Comparison of ENCODE assay signal across 28 mouse cellular contexts in the genomic region with DNA sequence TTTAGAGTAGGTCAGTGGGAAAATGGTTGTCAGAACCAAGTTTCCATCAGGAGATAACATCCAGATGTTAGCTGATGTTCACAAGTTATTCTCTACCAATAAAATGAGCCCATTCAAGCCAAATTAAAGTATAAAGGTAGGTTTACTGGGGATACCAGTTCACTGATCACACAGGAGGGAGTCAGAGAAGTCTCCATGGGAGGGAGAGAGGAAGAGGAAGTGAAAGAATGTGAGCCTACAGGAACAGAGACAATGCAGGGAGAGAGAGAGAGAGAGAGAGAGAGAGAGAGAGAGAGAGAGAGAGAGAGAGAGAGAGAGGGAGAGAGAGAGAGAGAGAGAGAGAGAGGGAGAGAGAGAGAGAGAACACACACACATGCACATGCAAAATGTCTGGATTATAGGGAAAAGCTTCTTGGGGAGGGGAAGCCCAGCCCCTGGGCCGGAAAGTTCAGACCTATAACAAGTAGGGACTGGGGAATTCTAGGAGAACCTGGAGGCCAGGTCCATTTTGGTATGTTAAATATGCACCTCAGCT. TPM values are rescaled to one million over a fixed set of nuclear protein-coding genes. Genes with fewer than 3 reads are reported as not detected.
DNase-seq lines count a peak whose midpoint lies in the region; ATAC-seq and TF ChIP-seq lines count a peak whose summit lies in the region.
"Had no signal": no experiment of that assay in that cellular context is flagged by ENCODE, and none has a peak within 500 bp of the region (broad histone marks: within the 10 kb centered on the region; RNA-seq: fewer than 3 reads in every experiment).

No protein-coding gene starts in this region.

- no peak overlapping the region for H3K9ac ChIP-seq in liver, postnatal 0 days (replicated peaks)
- H3K9ac ChIP-seq in liver, embryonic 11.5 days (ENCODE audit: low read depth, low read length), result no peak overlapping the region
- no peak overlapping the region for H3K9ac ChIP-seq in intestine, embryonic 16.5 days (ENCODE audit: low read depth, low read length)
- H3K9ac ChIP-seq in hindbrain, embryonic 16.5 days (ENCODE audit: low read depth, low read length), result no peak overlapping the region
- H3K9ac ChIP-seq: embryonic facial prominence, embryonic 12.5 days; forebrain, embryonic 13.5 days; forebrain, embryonic 15.5 days; forebrain, postnatal 0 days had no signal

- TF ChIP-seq EP300 in liver, postnatal 0 days (IDR thresholded peaks at IDR 0.05; ENCODE audit: low read depth), result no peak

- no peaks in the 10 kb centered on the region for H3K36me3 ChIP-seq in liver, postnatal 0 days (replicated peaks; ENCODE audit: insufficient read depth, low read length)
- no peaks in the 10 kb centered on the region for H3K36me3 ChIP-seq in liver, embryonic 11.5 days (ENCODE audit: control insufficient read depth, insufficient read depth, low read length)
- H3K36me3 ChIP-seq in macrophage (ENCODE audit: inconsistent target), result no peaks in the 10 kb centered on the region
- H3K36me3 ChIP-seq in intestine, embryonic 16.5 days (ENCODE audit: control insufficient read depth, insufficient read depth, low read length), result no peaks in the 10 kb centered on the region
- H3K36me3 ChIP-seq in hindbrain, embryonic 16.5 days (ENCODE audit: control insufficient read depth, insufficient read depth, low read length), result no peaks in the 10 kb centered on the region
- H3K36me3 ChIP-seq: embryonic facial prominence, embryonic 10.5 days; embryonic facial prominence, embryonic 12.5 days; forebrain, embryonic 15.5 days; G1E had no signal

- no peaks in the 10 kb centered on the region for H3K27me3 ChIP-seq in liver, postnatal 0 days (ENCODE audit: insufficient read depth, low read length)
- no peaks in the 10 kb centered on the region for H3K27me3 ChIP-seq in liver, embryonic 11.5 days (replicated peaks; ENCODE audit: control insufficient read depth, insufficient read depth, low read length)
- no peaks in the 10 kb centered on the region for H3K27me3 ChIP-seq in intestine, embryonic 16.5 days (replicated peaks; ENCODE audit: control insufficient read depth, insufficient read depth, low read length)
- no peaks in the 10 kb centered on the region; the same call in 1 of the 2 replicates for H3K27me3 ChIP-seq in hindbrain, embryonic 16.5 days (replicated peaks; ENCODE audit: control insufficient read depth, insufficient read depth, low read length)
- H3K27me3 ChIP-seq: CH12.LX; embryonic facial prominence, embryonic 12.5 days; forebrain, embryonic 13.5 days; forebrain, embryonic 15.5 days had no signal

- H3K4me2 ChIP-seq in liver, postnatal 0 days (ENCODE audit: low read depth, low read length), result no peak overlapping the region
- no peak overlapping the region for H3K4me2 ChIP-seq in liver, embryonic 11.5 days
- H3K4me2 ChIP-seq in intestine, embryonic 16.5 days (ENCODE audit: low read depth, low read length), result no peak overlapping the region
- H3K4me2 ChIP-seq in hindbrain, embryonic 16.5 days (ENCODE audit: low read length), result no peak overlapping the region
- H3K4me2 ChIP-seq: embryonic facial prominence, embryonic 12.5 days; forebrain, embryonic 13.5 days; forebrain, embryonic 15.5 days had no signal

- WGBS in liver, postnatal 0 days (ENCODE audit: insufficient replicate concordance), result 61% methylated on average over 1 of the region's 1 CpGs
- 76% methylated on average over 1 of the region's 1 CpGs for WGBS in liver, embryonic 11.5 days
- 86% methylated on average over 1 of the region's 1 CpGs for WGBS in macrophage (ENCODE audit: missing documents)
- 67% methylated on average over 1 of the region's 1 CpGs for WGBS in intestine, embryonic 16.5 days
- WGBS in hindbrain, embryonic 16.5 days, result 64% methylated on average over 1 of the region's 1 CpGs

- no peaks in the 10 kb centered on the region for H3K79me2 ChIP-seq in macrophage (ENCODE audit: inconsistent target)

- ATAC-seq in liver, postnatal 0 days, result no peak
- no peak for ATAC-seq in liver, embryonic 11.5 days (replicated peaks; ENCODE audit: low FRiP score)
- ATAC-seq in common myeloid progenitor, adult 5-6 weeks (replicated peaks; ENCODE audit: low read depth, poor library complexity, severe bottlenecking), result peak; percentile 57
- peak; percentile 76 for ATAC-seq in megakaryocyte progenitor cell, adult 5-6 weeks (replicated peaks; ENCODE audit: poor library complexity)
- ATAC-seq in intestine, embryonic 16.5 days, result no peak
- no peak for ATAC-seq in hindbrain, embryonic 16.5 days
- ATAC-seq: CD4-positive, CD25-positive, alpha-beta regulatory T cell, adult 4 months; forebrain, embryonic 13.5 days; forebrain, embryonic 15.5 days; forebrain, postnatal 0 days had no signal

- peak overlapping the region; percentile 34; the same call in 1 of the 2 replicates for H3K27ac ChIP-seq in liver, postnatal 0 days (ENCODE audit: low read depth)
- H3K27ac ChIP-seq in liver, embryonic 11.5 days (ENCODE audit: low read depth, low read length), result no peak overlapping the region
- peak overlapping the region; percentile 83 for H3K27ac ChIP-seq in macrophage
- no peak overlapping the region for H3K27ac ChIP-seq in intestine, embryonic 16.5 days (ENCODE audit: low read length)
- no peak overlapping the region for H3K27ac ChIP-seq in hindbrain, embryonic 16.5 days (ENCODE audit: low read depth, low read length)
- H3K27ac ChIP-seq: embryonic facial prominence, embryonic 10.5 days; embryonic facial prominence, embryonic 12.5 days; forebrain, embryonic 13.5 days; forebrain, embryonic 15.5 days had no signal

- no peaks in the 10 kb centered on the region for H3K9me3 ChIP-seq in liver, postnatal 0 days (ENCODE audit: low read length)
- no peaks in the 10 kb centered on the region for H3K9me3 ChIP-seq in liver, embryonic 11.5 days (ENCODE audit: control insufficient read depth, low read length)
- H3K9me3 ChIP-seq in intestine, embryonic 16.5 days (ENCODE audit: control insufficient read depth, low read length), result no peaks in the 10 kb centered on the region
- no peaks in the 10 kb centered on the region for H3K9me3 ChIP-seq in hindbrain, embryonic 16.5 days (ENCODE audit: control insufficient read depth, low read length)
- H3K9me3 ChIP-seq: embryonic facial prominence, embryonic 10.5 days; embryonic facial prominence, embryonic 12.5 days; forebrain, embryonic 13.5 days; forebrain, embryonic 15.5 days; G1E had no signal

- H3K4me1 ChIP-seq in liver, postnatal 0 days (ENCODE audit: insufficient read depth), result no peaks in the 10 kb centered on the region
- no peaks in the 10 kb centered on the region for H3K4me1 ChIP-seq in liver, embryonic 11.5 days (replicated peaks; ENCODE audit: control insufficient read depth, insufficient read depth, low read length)
- no peaks in the 10 kb centered on the region for H3K4me1 ChIP-seq in intestine, embryonic 16.5 days (ENCODE audit: control insufficient read depth, insufficient read depth, low read length)
- H3K4me1 ChIP-seq in hindbrain, embryonic 16.5 days (ENCODE audit: control insufficient read depth, insufficient read depth, low read depth, low read length), result no peaks in the 10 kb centered on the region
- H3K4me1 ChIP-seq: embryonic facial prominence, embryonic 10.5 days; embryonic facial prominence, embryonic 12.5 days; forebrain, embryonic 13.5 days; forebrain, embryonic 15.5 days had no signal

- TF ChIP-seq CTCF in liver, postnatal 0 days (IDR thresholded peaks at IDR 0.05; ENCODE audit: low read depth), result no peak

- DNase-seq in liver, postnatal 0 days, result no peak
- no peak for DNase-seq in liver, embryonic 11.5 days (ENCODE audit: low spot score)
- DNase-seq in kidney, adult 11 months, result no peak
- DNase-seq: adrenal gland, adult 2 months; adrenal gland, postnatal 10 days; adrenal gland, postnatal 25 days; B cell, adult 2 months; cerebellum, adult 11 months; cerebellum, adult 18-20 months; cerebellum, adult 8-10 months; cerebellum, adult 9-11 months; cerebellum, postnatal 14 days; cerebellum, postnatal 36 days; forebrain, postnatal 0 days had no signal

- H3K4me3 ChIP-seq in liver, postnatal 0 days (ENCODE audit: low read depth, low read length), result no peak overlapping the region
- H3K4me3 ChIP-seq in liver, embryonic 11.5 days (ENCODE audit: low read depth, low read length), result no peak overlapping the region
- H3K4me3 ChIP-seq in macrophage (ENCODE audit: inconsistent target), result no peak overlapping the region
- H3K4me3 ChIP-seq in intestine, embryonic 16.5 days (ENCODE audit: low read length), result no peak overlapping the region
- no peak overlapping the region for H3K4me3 ChIP-seq in hindbrain, embryonic 16.5 days (ENCODE audit: low read length)
- H3K4me3 ChIP-seq: embryonic facial prominence, embryonic 10.5 days; embryonic facial prominence, embryonic 12.5 days; forebrain, embryonic 13.5 days; forebrain, embryonic 15.5 days had no signal

RNA-seq across cellular contexts. Expression of a gene that starts 10.6 kb away (rescaled TPM):
- 9.7 and 10.7 TPM in 2 replicates for polyA plus RNA-seq in liver, postnatal 0 days (2015; fragmentation: Nextera tagmentation; extraction: Ambion mirVana)
- polyA plus RNA-seq in liver, embryonic 11.5 days (2014; fragmentation: Nextera tagmentation; extraction: Ambion mirVana), result 31.8 and 33.1 TPM in 2 replicates
- 45.4 and 46.5 TPM in 2 replicates for total RNA-seq in common myeloid progenitor, adult 5-6 weeks (2017)
- 1,000 to 10,000 TPM in 10 of 26 experiments, 100 to 1,000 TPM in 16; 250 to 1,889 (median 705) TPM for total RNA-seq in macrophage (2018; cell fraction: chromatin; rRNA removed)
- total RNA-seq in macrophage (2018; cell fraction: cytosol; rRNA removed), result 100 to 1,000 TPM in 7 of 26 experiments, 10 to 100 TPM in 19; 32.9 to 187 (median 57.1) TPM
- 1,000 to 10,000 TPM in 3 of 26 experiments, 100 to 1,000 TPM in 23; 138 to 1,215 (median 590) TPM for total RNA-seq in macrophage (2018; cell fraction: nucleus; rRNA removed)
- polyA plus RNA-seq in macrophage (2018), result 33.4 to 51.2 TPM (median 45.8 TPM) in 3 replicates
- 27.6 and 31.6 TPM in 2 replicates for total RNA-seq in megakaryocyte progenitor cell, adult 5-6 weeks (2015)
- total RNA-seq in megakaryocyte progenitor cell, adult 5-6 weeks (2017), result 38.0 and 45.6 TPM in 2 replicates
- 35.3 and 35.8 TPM in 2 replicates for polyA plus RNA-seq in intestine, embryonic 16.5 days (2015; fragmentation: Nextera tagmentation; extraction: Ambion mirVana)
- 40.6 and 47.5 TPM in 2 replicates for polyA plus RNA-seq in hindbrain, embryonic 16.5 days (2015; fragmentation: Nextera tagmentation; extraction: Ambion mirVana)

RNA-seq across cellular contexts. Expression of a gene that starts 15.4 kb away (rescaled TPM):
- polyA plus RNA-seq in liver, postnatal 0 days (2015; fragmentation: Nextera tagmentation; extraction: Ambion mirVana), result 0.58 and 0.75 TPM in 2 replicates
- 0.05 and 0.21 TPM in 2 replicates for polyA plus RNA-seq in liver, embryonic 11.5 days (2014; fragmentation: Nextera tagmentation; extraction: Ambion mirVana)
- 3.9 and 7.0 TPM in 2 replicates for total RNA-seq in common myeloid progenitor, adult 5-6 weeks (2017)
- total RNA-seq in macrophage (2018; cell fraction: chromatin; rRNA removed), result 100 to 1,000 TPM in 6 of 26 experiments, 10 to 100 TPM in 17, 1 to 10 TPM in 3; 2.9 to 231 (median 39.7) TPM
- 10 to 100 TPM in 13 of 26 experiments, 1 to 10 TPM in 13; 1.5 to 51.7 (median 10.1) TPM for total RNA-seq in macrophage (2018; cell fraction: cytosol; rRNA removed)
- 100 to 1,000 TPM in 9 of 26 experiments, 10 to 100 TPM in 14, 1 to 10 TPM in 3; 6.1 to 325 (median 76.0) TPM for total RNA-seq in macrophage (2018; cell fraction: nucleus; rRNA removed)
- polyA plus RNA-seq in macrophage (2018), result 2.8 to 7.3 TPM (median 3.5 TPM) in 3 replicates
- total RNA-seq in megakaryocyte progenitor cell, adult 5-6 weeks (2015), result 14.7 and 18.6 TPM in 2 replicates
- total RNA-seq in megakaryocyte progenitor cell, adult 5-6 weeks (2017), result 46.7 and 53.5 TPM in 2 replicates
- 0.12 and 0.16 TPM in 2 replicates for polyA plus RNA-seq in intestine, embryonic 16.5 days (2015; fragmentation: Nextera tagmentation; extraction: Ambion mirVana)
- polyA plus RNA-seq in hindbrain, embryonic 16.5 days (2015; fragmentation: Nextera tagmentation; extraction: Ambion mirVana), result not detected in 2 replicates
- total RNA-seq: adrenal gland, adult 2 months; adrenal gland, postnatal 25 days; CH12.LX; forebrain, postnatal 0 days had no signal
- polyA plus RNA-seq: adrenal gland, adult 2 months; embryonic facial prominence, embryonic 10.5 days; embryonic facial prominence, embryonic 12.5 days; embryonic facial prominence, embryonic 14.5 days; forebrain, embryonic 11.5 days; forebrain, embryonic 13.5 days; forebrain, embryonic 15.5 days; forebrain, postnatal 0 days; G1E had no signal

Comparison
In these comparisons a context has a peak if more than half of its experiments do, and no peak if none do; other contexts are left out.
1. H3K27ac ChIP-seq: peak in liver, postnatal 0 days (single experiment) and macrophage (single experiment); none in liver, embryonic 11.5 days (single experiment), intestine, embryonic 16.5 days (single experiment) and hindbrain, embryonic 16.5 days (single experiment).
2. ATAC-seq: peak in common myeloid progenitor, adult 5-6 weeks (single experiment) and megakaryocyte progenitor cell, adult 5-6 weeks (single experiment); none in liver, postnatal 0 days (single experiment), liver, embryonic 11.5 days (single experiment), intestine, embryonic 16.5 days (single experiment) and hindbrain, embryonic 16.5 days (single experiment).